In the genomic region with DNA sequence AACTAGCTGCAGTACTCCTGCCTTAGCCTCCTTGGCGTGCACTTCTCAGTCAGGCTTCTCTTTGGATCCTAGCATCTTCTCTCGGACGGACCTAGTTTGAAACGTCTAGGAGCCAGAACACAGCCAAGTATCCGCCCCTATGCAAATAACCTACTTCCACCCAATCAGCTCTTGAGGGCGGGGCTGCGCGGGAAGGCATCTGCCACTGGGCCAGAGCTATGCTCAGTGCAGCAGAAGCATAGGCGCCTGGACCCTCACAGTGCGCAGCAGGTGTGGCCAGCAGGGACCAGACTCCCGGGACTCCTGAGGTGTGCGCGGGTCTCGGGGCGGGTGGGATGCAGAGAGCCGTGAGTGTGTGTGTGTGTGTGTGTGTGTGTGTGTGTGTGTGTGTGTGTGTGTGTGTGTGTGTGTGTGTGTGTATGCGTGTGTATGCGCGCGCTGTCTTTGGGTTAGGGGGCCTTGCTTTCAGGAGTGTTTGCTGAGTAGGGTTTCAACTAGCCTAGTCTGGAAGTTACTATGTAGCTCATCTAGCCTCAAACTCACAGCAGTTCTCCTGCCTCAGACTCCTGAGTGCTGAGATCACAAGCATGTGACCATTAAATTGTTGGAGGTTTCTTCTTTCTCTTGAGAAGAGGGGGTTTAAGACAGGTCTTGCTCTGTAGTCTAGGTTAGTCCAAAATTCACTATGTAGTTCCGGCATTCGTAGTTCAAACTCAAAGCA, we compare ENCODE assay signal across 8 mouse cellular contexts. TPM values are rescaled to one million over a fixed set of nuclear protein-coding genes. Genes with fewer than 3 reads are reported as not detected.
DNase-seq lines count a peak whose midpoint lies in the region; ATAC-seq and TF ChIP-seq lines count a peak whose summit lies in the region.

No protein-coding gene starts in this region.

- H3K4me2 ChIP-seq in hindbrain, embryonic 11.5 days (replicated peaks; ENCODE audit: low read depth, low read length): peak overlapping the region; percentile 15; the same call in 1 of the 2 replicates

- H3K9me3 ChIP-seq in hindbrain, embryonic 11.5 days (ENCODE audit: control insufficient read depth, low read length): no peaks in the 10 kb centered on the region

- 0 out of 2 replicates have a peak overlapping the region, but pooled peaks have one; percentile 10 for H3K4me3 ChIP-seq in bone marrow macrophage, adult 2 months (ENCODE audit: insufficient read depth, low read length)
- no peak overlapping the region for H3K4me3 ChIP-seq in hindbrain, embryonic 11.5 days (ENCODE audit: low read depth, low read length)

- TF ChIP-seq POLR2A in bone marrow macrophage, adult 2 months (IDR thresholded peaks at IDR 0.05; ENCODE audit: borderline replicate concordance, low read depth, low read length): no peak

- H3K9ac ChIP-seq in hindbrain, embryonic 11.5 days (ENCODE audit: low read depth, low read length): no peak overlapping the region

- no peak for TF ChIP-seq CTCF in bone marrow macrophage, adult 2 months (IDR thresholded peaks at IDR 0.05; ENCODE audit: low read depth, low read length)

- no peaks in the 10 kb centered on the region for H3K27me3 ChIP-seq in hindbrain, embryonic 11.5 days (ENCODE audit: control insufficient read depth, insufficient read depth, low read length)

- ATAC-seq in hindbrain, embryonic 11.5 days (ENCODE audit: low FRiP score): peak; percentile 93

- peak; percentile 15 for DNase-seq in cerebellum, adult 11-12 months
- DNase-seq in cerebellum, adult 8-10 months: no peak
- DNase-seq in forelimb bud, embryonic 11.5 days (ENCODE audit: low read depth, low spot score): peak; percentile 76
- peak; percentile 82 for DNase-seq in hindbrain, embryonic 11.5 days (ENCODE audit: low spot score)
- DNase-seq in left cerebral cortex, postnatal 4 days: peak; percentile 82
- peak; percentile 86 for DNase-seq in mesoderm, embryonic 11.5 days (ENCODE audit: low read depth, low spot score)
- peak; percentile 38 for DNase-seq in skeletal muscle tissue, adult 2 months (ENCODE audit: low read depth, low spot score)

- 11% methylated on average over 22 of the region's 22 CpGs for WGBS in hindbrain, embryonic 11.5 days

- intact Hi-C loops in left cerebral cortex, postnatal 4 days (cut with DNase I): no loop called here

- no peaks in the 10 kb centered on the region for H3K36me3 ChIP-seq in hindbrain, embryonic 11.5 days (ENCODE audit: control insufficient read depth, insufficient read depth, low read length)

- no peak overlapping the region for H3K27ac ChIP-seq in bone marrow macrophage, adult 2 months (ENCODE audit: insufficient read depth, low read depth, low read length)
- no peak overlapping the region for H3K27ac ChIP-seq in hindbrain, embryonic 11.5 days (ENCODE audit: low read depth, low read length)

- peaks cover 7% of the 10 kb centered on the region for H3K4me1 ChIP-seq in bone marrow macrophage, adult 2 months (ENCODE audit: control insufficient read depth, insufficient read depth, low read length)
- no peaks in the 10 kb centered on the region for H3K4me1 ChIP-seq in hindbrain, embryonic 11.5 days (replicated peaks; ENCODE audit: control insufficient read depth, insufficient read depth, low read length)

RNA-seq across cellular contexts. Expression of a gene that starts 13.2 kb away (rescaled TPM):
- not detected in 2 replicates for polyA plus RNA-seq in bone marrow macrophage, adult 2 months (2012; ENCODE audit: insufficient read depth, insufficient read length, missing spikeins)
- 0.28 and 0.32 TPM in 2 replicates for polyA plus RNA-seq in hindbrain, embryonic 11.5 days (2014; fragmentation: Nextera tagmentation; extraction: Ambion mirVana)
- total RNA-seq in left cerebral cortex, postnatal 4 days (2021): under 1 TPM; 0.72 to 0.94 TPM

RNA-seq across cellular contexts. Expression of a gene that starts 13.4 kb away (rescaled TPM):
- polyA plus RNA-seq in bone marrow macrophage, adult 2 months (2012; ENCODE audit: insufficient read depth, insufficient read length, missing spikeins): 43.3 and 51.9 TPM in 2 replicates
- 48.4 and 49.0 TPM in 2 replicates for polyA plus RNA-seq in hindbrain, embryonic 11.5 days (2014; fragmentation: Nextera tagmentation; extraction: Ambion mirVana)
- 10 to 100 TPM; 42.2 to 44.7 TPM for total RNA-seq in left cerebral cortex, postnatal 4 days (2021)

RNA-seq across cellular contexts. Expression of a gene that starts 13.7 kb away (rescaled TPM):
- 13.5 and 15.8 TPM in 2 replicates for polyA plus RNA-seq in bone marrow macrophage, adult 2 months (2012; ENCODE audit: insufficient read depth, insufficient read length, missing spikeins)
- polyA plus RNA-seq in hindbrain, embryonic 11.5 days (2014; fragmentation: Nextera tagmentation; extraction: Ambion mirVana): 10.9 and 14.6 TPM in 2 replicates
- 10 to 100 TPM; 11.7 to 14.6 TPM for total RNA-seq in left cerebral cortex, postnatal 4 days (2021)

RNA-seq across cellular contexts. Expression of a gene that starts 19.5 kb away (rescaled TPM):
- polyA plus RNA-seq in bone marrow macrophage, adult 2 months (2012; ENCODE audit: insufficient read depth, insufficient read length, missing spikeins): 27.5 and 28.1 TPM in 2 replicates
- 22.3 and 24.3 TPM in 2 replicates for polyA plus RNA-seq in hindbrain, embryonic 11.5 days (2014; fragmentation: Nextera tagmentation; extraction: Ambion mirVana)
- total RNA-seq in left cerebral cortex, postnatal 4 days (2021): 10 to 100 TPM; 48.3 to 56.0 TPM

RNA-seq across cellular contexts. Expression of a gene that starts 21.6 kb away (rescaled TPM):
- 21.2 and 21.9 TPM in 2 replicates for polyA plus RNA-seq in bone marrow macrophage, adult 2 months (2012; ENCODE audit: insufficient read depth, insufficient read length, missing spikeins)
- 16.7 and 19.2 TPM in 2 replicates for polyA plus RNA-seq in hindbrain, embryonic 11.5 days (2014; fragmentation: Nextera tagmentation; extraction: Ambion mirVana)
- total RNA-seq in left cerebral cortex, postnatal 4 days (2021): 10 to 100 TPM; 33.0 to 34.5 TPM
